Mouse (Mus musculus): ENCODE results near the gene Hoxb9. TPM values are rescaled to one million over a fixed set of nuclear protein-coding genes. Genes with fewer than 3 reads are reported as not detected.

Hoxb9 gene
- total RNA-seq, 2 experiments from 2014 or later = 0.09 TPM

Small RNAs within 50 kb of the gene (microRNA-seq; reads per million reads assigned to microRNA genes)
- gene Mir10a = 4,207 reads per million, percentile 91 among the genes with 10 or more reads in this experiment
- gene Mir196a-1 = 13.3 reads per million, percentile 29 among the genes with 10 or more reads in this experiment

Other genes with a start within 250 kb of the Hoxb9 start
- not detected for gene Gip, start 246.9 kb upstream of the Hoxb9 start, total RNA-seq (2021)
- 10 to 100 TPM; 33.4 to 35.7 TPM for gene Snf8, start 236.6 kb upstream of the Hoxb9 start, total RNA-seq (2021)
- 10 to 100 TPM; 14.5 to 17.3 TPM for gene Ube2z, start 206.1 kb upstream of the Hoxb9 start, total RNA-seq (2021)
- gene Atp5g1, start 195.8 kb upstream of the Hoxb9 start, total RNA-seq (2021) = 1,000 to 10,000 TPM; 1,436 to 1,539 TPM
- not detected for gene Calcoco2, start 159.5 kb upstream of the Hoxb9 start, total RNA-seq (2021)
- not detected for gene Ttll6, start 137.7 kb upstream of the Hoxb9 start, total RNA-seq (2021)
- gene Hoxb13, start 77.1 kb upstream of the Hoxb9 start, total RNA-seq (2021) = not detected
- gene Hoxb8, start 10.4 kb downstream of the Hoxb9 start, total RNA-seq (2021) = under 1 TPM in 1 of 2 experiments, not detected in 1; 0.09 TPM
- gene Hoxb7, start 15.2 kb downstream of the Hoxb9 start, total RNA-seq (2021) = under 1 TPM; 0.41 to 0.81 TPM
- gene Hoxb6, start 21.0 kb downstream of the Hoxb9 start, total RNA-seq (2021) = under 1 TPM; 0.38 to 0.39 TPM
- under 1 TPM; 0.09 to 0.14 TPM for gene Hoxb5, start 31.9 kb downstream of the Hoxb9 start, total RNA-seq (2021)
- gene Hoxb4, start 46.8 kb downstream of the Hoxb9 start, total RNA-seq (2021) = under 1 TPM; 0.16 to 0.31 TPM
- under 1 TPM; 0.21 to 0.39 TPM for gene Hoxb3, start 51.9 kb downstream of the Hoxb9 start, total RNA-seq (2021)
- not detected for gene Hoxb2, start 79.1 kb downstream of the Hoxb9 start, total RNA-seq (2021)
- gene Hoxb1, start 94.3 kb downstream of the Hoxb9 start, total RNA-seq (2021) = not detected
- gene Skap1, start 193.1 kb downstream of the Hoxb9 start, total RNA-seq (2021) = not detected

All from gastrocnemius, adult 18-20 months (tissue).